Mouse (Mus musculus): ENCODE measurements around the gene Foxn3.

Gene Foxn3

DNA sequence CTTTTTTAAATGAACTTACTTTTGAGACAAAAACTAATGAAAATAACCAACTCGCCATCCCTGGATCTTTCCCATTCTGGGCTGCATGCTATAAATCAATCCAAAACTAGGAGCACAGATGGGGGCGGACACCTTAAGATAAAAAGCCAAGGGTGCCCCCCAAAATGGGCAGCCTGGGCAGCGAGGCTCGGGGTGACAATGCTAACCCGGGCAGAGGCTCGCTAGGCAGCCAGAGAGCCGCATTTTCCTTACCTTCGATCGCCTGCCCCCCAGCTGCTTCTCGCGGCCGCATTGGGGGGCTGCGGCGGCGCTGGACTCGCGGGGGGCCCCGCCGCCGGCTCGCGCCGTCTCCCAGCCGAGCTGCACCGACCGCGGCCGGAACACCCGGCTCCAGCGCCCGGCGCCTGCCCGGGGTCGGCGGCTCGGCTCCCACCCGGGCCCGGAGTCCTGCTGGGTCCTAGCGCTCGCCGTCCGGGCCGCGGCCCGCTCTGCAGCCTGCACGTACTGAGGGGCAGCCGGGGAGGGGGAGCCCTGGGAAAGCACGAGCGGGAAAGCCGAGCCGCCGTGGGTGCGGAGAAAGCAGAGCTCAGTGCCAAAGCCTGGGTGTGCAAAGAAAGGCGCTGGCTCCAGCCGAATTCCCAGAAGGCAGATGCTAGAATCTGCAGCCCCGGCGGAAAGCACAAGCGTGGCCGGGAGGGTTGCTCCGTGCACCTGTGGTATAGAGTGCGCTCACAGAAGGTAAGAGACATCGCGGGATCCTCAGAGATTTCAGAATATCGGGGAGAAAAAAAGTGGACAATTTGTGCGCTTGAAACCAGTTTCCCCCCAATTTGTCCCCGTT is at the start of gene Foxn3:
Foxn3 (minus strand) TSS at position 364 of the 841 bp plus-strand sequence.
- DNase-seq (ENCODE audit: low read depth, low spot score), result no peak

DNA sequence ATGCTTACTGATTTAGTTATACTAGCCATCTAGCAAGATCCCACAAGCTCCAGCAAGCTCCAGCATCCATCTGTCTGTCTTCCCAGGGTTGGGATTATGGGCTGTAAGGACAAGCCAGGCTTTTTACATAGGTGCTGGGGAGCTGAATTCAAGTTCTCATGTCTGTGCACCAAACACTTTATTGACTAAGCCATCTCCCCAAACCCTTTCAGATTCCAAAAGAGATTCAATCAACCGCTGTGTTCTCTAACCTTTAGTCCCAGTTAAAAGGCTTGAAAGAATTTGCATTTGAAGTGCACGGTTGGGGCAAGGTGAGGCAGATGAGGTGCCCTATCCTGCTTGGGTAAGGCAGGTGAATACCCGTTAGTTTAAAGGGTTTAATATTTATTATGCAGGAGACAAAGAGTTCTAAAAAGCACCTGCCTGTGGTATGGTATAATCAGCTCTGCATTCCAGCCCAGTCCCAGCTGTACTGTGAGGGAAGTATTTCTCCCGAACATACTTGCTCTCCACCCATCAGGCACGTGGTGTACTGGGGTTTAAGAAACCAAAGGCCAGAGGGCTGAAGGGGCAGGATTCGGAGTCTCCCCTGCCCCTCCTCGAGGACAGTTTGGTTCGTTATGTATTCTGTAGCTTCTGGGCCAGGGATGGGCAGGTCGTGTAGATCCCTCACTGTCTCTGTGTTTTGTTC is 48.9 kb upstream of the Foxn3 start:
- no peak for DNase-seq (ENCODE audit: low read depth, low spot score)

DNA sequence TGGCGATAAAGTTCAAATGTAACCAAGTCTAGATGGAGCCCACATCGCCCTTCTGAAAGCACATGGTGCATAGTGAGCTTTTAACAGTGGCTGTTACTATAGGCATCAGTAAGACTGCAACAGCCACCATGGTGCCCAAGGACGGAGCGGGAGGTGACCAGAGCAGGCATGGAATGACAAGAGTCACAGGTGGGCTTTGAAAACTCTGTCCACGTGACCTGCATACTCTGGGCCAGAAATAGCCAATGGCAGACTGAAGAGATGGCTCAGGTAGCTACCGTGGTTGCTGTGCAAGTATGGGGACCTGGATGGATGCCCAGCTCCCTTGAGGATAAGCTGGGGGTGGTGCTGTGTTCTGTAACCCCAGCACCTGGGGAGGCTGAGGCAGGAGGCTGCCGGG is 47.5 kb upstream of the Foxn3 start:
- no peak for DNase-seq (ENCODE audit: low read depth, low spot score)

DNA sequence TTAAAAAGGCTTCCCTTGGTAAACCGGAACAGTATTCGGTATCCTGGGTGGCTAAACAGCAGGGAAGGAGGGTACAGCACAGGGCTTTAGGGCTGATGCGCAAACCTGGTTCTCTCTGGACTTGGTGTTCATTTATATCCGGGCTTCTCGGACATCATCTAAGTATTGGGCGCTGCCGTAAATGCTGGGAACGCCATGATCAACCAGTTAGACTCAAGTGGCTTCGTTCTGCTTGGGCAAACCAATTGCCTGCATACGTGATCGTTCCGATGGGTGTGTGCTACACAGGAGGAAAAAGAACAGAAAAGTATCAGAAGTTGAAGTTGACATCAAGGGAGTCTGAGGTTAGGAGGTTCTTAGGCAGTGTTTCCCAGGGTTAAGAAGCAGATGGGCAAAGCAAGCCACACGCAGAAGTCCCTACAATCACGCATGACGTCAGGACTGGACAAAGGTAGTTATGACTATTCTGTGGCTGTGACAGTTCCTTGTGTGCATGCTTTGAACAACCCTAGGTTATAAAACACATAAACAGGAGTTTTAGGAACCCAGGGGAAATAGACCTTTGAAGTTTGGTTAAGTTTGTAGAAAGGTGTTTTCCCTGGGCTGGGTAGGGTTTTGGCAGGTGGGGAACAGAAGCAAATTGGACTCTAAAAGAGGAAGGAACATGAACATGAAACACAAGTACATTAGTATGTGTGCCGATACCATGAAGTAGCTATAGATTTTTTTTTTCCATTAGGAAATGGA is 46.9 kb upstream of the Foxn3 start:
- no peak for DNase-seq (ENCODE audit: low read depth, low spot score)

DNA sequence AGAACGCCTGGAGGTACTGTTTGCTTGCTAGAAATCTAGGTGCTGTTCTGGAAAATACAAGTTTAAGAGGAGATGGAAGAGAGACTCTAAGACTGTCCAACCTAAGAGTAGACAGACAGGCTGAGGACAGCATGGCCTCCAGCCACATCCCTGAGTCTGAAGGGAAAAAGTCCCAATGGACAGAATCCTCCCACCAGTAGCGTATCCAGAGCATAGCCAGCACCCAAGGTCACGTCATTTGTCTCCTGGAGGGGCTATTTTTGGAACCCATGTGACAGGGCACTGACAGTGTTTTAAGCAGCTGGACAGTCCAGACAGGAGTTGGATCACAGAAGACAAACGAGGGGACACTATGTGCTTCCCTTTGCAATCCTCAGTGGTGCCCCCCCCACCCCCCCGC is 46.3 kb upstream of the Foxn3 start:
- no peak for DNase-seq (ENCODE audit: low read depth, low spot score)

DNA sequence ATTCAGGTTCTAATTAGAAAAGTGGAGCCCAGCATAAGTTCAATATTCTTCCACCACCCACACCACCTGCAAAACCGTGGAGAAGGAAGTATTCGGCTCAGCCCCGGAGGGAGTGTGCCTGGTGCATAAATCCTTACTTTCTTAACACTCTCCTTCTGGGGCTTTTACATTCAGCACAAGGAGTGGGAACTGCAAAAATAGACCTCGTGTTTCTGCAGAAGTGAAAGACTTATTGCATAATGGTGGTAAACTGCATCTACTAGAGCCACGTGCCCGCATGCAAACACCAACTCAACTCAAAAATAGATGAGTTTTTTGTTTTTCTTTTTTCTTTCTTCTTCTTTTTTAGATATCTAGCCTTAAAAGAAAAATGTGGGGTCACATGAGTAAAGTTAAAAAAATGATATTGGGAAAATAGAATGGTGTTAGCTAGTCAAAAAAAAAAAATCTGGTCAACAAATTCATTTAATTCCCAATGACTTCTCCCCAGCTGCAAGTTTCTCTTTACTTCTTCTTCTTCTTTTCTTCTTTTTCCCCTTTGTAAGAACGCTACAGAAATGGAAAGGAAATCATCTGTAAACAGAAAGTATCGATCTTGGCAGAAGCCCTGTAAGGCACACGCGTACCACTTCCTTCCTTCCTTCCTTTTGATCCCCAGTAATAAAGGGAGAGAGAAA is 45.0 kb upstream of the Foxn3 start:
- DNase-seq (ENCODE audit: low read depth, low spot score), result peak; percentile 76

DNA sequence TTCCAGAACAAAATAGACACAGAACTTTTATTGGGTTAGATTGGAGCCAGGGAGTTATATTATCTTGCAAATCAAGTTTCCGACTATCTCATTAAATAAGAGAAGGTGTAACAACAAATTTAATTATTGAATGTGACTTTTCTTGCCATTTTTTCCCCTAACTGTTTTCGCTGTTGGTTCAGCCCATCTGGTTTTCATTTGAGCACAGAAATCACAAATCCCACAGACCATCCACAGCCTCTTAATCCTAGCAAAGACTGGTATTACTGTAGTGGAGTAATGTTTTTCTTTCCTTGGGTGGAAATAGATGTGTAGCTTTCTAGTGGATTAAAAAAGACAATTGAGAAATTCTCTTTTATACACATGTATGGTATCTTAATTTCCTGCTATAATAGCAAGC is 40.0 kb upstream of the Foxn3 start:
- no peak for DNase-seq (ENCODE audit: low read depth, low spot score)

DNA sequence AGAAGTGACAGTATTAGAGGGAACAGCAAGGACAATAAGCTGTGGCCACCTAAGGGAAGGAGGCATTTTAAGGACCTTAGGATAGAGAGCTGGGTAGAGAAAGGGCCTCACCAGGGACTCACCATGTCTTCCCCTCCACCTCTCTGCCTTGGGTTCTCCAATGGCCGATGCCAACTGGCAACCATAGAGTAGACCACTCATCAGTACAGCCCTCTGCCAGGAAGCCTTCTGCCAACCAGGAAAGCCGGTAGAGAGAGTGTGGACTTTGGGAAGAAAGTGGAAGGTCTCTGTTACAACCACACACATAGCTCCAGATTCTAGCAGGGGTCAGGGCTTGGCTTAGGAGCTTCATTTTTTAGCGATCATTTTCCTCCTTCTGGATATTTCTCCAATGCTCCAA is 38.5 kb upstream of the Foxn3 start:
- no peak for DNase-seq (ENCODE audit: low read depth, low spot score)

DNA sequence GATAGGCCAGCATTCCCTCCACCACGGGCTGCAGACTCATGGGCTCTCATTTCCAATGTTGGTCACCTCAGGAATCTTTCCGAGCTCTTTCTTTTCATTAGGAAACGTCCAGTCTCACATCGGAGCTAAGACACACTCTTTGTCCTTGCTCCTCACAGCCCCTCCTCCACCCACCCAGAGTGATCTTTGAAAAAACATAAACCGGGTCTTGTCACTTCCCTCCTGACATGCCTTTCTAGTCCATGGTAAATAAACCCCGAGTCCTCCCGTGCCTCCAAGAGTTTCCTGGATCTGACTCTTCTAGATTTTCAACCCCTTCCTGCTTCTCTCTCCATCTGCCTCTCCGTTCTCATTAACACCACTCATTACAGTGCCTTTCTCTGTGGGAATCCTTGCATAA is 38.0 kb upstream of the Foxn3 start:
- no peak for DNase-seq (ENCODE audit: low read depth, low spot score)

DNA sequence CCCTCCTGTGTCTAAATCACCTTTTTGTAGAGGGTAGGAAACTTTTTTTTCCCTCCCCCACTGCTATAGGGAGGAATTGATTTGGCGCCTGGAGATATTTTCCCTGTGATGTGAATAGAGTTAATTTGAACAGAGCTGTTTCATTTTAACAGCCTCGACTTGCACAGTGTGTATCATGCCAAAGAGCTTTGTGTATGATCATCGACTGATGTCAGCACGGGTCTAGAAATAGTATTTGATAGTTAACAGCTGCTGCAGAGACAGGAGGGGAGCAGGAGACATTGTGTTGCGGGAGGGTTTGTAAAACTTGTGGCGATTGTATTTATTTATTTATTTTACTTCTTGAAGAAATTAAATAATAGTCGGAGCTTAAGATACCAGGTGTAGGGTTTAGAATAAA is 36.2 kb upstream of the Foxn3 start:
- no peak for DNase-seq (ENCODE audit: low read depth, low spot score)

DNA sequence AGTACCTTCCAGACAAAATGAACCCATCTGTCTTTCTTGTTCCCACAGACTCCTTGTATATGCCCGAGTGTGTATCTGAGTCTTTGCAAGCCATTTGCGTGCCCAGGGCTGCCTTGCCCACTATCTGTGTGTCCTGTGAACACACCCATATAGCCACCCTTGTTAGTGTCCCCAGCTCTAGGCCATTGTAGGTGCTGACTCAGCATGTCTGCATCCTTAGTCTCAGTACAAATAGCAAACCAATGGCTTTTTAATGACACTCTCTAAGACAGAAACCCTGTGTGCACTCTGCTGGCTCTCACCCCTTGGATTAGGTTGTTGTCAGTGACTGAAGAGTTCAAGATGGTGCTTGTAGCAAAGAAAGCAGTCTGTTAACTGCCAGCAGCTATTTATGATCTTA is 33.0 kb upstream of the Foxn3 start:
- no peak for DNase-seq (ENCODE audit: low read depth, low spot score)

DNA sequence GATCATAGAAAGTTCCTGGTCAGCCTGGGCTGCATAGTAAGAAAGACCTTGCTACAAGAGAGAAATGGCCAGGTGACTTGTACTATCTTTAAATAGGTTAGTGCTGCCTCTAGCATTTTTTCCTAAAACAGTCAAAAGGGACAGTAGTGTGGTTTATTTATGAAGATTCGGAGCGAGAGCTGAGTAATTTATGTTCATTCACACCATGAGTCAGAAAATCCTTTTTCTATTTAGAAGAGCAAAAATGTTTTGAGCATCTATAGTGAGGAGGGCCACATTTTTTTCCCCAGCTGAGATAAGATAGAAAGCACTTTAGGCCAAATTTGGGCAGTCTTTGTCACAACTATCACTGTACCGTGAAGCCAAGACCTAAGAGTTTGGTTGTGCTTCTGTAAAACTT is 24.0 kb upstream of the Foxn3 start:
- DNase-seq (ENCODE audit: low read depth, low spot score), result no peak

DNA sequence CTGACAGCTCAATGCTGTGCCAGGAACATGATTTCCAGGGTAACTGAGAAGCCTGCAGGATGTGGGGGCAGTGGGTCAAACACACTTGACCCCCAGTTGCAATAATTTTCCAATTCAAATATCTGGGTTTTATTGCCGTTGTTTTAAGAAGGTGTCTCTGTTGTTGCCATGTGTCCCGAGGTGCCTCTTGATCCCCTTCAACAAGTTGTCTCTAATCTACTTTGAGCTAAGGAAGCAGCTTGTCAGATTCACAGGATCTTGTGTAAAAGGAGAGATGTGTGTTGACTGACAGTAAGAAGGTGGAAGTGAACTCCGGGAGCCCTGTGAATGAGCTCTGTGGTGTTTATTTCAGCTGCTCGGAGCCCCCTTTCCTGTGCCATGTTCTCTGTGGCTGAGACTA is 16.6 kb upstream of the Foxn3 start:
- no peak for DNase-seq (ENCODE audit: low read depth, low spot score)

DNA sequence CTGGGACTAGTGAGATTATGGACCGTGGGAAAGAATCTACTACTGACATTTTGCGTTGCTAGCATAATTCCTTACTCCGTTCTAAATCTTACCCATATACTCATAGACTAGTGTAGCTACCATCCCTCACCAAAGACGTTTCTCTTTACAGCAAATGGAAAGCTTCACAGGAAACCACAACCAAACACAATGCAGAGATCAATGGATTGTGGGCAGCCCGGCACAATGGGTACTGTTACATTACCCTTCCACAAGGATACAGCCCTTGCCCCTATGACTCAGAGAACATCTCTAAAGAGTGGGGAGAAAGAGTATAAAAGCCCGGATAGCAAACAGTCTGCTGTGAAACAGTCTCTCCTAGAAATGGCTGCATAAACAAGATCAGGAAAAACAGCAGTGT is 13.3 kb upstream of the Foxn3 start:
- DNase-seq (ENCODE audit: low read depth, low spot score), result no peak

DNA sequence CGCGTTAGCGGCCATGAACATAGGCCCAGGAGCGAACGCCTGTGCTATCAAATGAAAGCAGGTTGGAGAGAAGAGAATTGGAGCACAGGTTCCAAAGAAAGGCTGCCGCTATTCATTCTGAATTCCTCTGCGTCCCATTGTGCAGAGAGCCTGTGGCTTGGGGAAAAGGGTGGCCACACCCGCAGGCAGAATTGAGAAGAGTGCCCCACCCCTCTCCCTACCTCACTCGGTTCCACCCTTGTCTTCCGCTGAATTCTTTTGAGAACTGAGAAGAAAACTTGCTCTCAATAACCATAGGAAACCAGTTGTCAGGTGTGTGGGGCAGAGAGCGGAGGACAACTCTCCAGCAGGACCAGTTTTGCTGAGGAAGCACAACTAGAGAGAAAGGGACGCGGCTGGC is 10.9 kb upstream of the Foxn3 start:
- no peak for DNase-seq (ENCODE audit: low read depth, low spot score)

DNA sequence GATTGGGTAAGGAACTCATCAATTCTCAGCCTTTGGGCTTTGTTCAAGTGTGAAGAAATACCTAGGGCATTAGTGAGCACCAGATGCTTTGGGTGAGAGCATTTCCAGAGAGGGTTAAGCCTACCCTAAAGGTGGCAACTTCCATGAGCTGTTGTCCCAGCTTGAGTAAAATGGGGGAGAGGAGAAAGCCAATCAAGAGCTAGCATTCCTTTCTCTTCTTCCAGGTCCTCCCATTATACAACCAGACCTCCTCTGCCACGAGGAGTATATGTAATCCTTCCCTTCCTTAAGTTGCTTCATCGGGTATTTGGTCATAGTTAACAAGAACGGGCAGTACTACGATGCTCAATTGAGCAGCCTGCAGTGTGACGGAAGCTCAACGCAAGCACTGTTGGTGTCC is 9.7 kb upstream of the Foxn3 start:
- no peak for DNase-seq (ENCODE audit: low read depth, low spot score)

DNA sequence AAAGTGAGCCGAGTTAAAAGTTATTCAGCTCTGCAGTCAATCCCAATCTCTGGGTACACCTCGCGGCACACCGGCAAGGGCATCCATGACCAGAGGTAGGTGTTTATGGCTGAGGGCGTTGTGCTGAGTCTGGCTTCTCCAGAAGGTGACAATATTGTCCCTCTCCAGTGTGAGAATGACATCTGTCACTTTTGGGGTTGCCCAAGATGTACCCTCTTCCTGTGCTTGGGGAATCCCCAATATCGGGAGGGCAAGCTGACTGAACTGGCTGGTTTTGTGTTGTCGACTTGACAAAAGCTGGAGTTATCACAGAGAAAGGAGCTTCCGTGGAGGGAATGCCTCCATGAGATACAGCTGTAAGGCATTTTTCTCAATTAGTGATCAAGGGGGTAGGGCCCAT is 8.6 kb upstream of the Foxn3 start:
- DNase-seq (ENCODE audit: low read depth, low spot score), result no peak

DNA sequence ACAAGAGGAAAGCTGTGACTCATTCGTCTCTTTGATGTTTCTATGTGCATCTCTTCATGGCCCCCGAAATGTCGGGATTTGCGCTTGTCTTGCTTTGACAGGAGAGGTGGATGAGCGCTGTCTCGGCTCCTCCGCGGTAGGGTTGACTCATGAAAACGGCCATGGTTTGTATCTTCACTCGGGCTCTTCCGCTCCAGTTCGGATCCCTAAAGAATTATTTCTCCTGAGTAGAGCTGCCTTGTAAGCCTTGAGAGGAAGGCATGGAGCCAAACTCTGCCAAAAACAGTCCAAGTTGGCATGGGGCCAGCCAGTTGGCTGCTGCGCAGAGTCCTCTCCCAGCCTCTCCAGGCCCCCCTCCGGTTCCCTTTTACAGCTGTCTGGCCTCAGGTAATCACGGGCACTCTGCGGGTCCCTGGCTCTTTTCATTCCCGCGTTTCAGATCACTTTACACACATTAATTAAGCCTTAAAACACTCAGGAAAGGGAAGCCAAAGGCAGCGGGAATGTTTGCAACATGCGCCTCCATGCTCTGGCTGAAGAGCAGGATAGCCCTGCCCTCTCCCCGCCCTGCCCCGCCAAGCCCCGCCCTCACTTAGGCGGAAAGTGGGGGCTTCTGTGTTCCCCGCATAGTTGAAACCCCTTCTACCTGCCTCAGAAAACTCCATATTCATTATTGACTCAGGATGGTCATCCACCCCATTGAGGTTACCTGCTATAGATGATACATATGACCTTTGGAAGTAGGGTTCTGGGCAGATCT is 7.0 kb upstream of the Foxn3 start:
- DNase-seq (ENCODE audit: low read depth, low spot score), result peak; percentile 32

DNA sequence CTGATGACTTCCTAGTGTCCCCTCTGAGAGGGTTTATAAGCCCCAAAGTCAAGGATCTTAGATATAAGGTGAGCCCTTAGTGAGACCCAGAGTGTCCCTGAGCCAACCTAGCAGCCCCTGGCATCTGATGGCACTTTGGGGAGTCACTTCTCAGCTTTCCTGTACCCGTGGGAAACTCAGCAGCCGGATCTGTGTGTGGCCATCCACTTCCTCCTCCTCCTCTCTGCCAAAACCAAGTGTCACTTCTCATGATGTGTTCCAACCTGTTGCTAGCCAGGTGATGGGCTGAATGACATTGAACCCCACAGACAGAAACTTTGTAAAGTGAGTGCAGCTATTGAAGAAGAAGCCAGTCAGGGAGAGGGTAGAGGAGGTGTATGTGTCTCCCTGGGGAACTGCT is 2.2 kb upstream of the Foxn3 start:
- no peak for DNase-seq (ENCODE audit: low read depth, low spot score)

DNA sequence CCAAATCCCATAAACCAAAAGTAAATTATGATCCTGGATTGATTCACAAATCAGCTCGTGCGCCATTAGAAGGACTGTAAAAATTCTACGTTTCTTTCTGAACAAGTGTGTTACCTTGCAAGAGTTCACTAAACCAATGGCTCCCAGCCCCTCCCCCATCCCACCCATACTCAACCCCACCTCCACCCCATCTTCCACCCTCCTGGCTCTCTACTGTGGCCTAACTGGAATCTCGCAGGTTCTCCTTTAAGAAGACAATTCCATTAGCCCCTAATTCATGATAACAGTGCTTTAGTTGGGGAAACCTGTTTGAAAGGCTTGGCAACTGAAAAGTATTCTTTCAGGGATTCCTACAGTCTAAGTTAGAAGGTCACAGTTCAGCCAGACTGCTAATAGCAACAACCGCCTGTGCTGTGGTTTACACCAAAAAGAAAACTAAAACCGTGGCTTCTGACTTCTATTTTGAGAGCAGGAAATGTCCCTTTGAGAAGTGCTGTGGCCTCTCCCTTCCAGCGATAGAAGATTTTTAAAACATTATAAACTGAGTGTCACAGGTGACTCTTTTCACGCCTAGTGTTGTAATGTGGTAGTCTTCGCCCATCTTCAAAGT is 1.0 kb upstream of the Foxn3 start:
- no peak for DNase-seq (ENCODE audit: low read depth, low spot score)

DNA sequence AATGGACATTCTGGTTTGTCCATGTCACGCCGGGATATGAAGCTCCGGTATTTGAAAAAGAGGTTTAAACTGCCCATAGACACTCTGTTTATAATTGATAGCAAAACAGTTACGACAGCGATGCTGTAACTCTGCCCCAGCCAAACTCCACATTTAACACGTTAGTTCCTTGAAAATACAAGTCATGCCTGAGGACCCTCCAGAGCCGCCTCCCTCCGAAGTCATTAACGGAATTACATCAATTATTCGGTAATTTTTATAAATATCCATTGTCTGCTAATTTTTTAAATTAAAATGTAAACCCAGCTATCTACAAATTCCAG is 554 bp downstream of the Foxn3 start:
- DNase-seq (ENCODE audit: low read depth, low spot score), result no peak

Measured in telencephalon, adult 2 months (tissue).